Mouse (Mus musculus) yolk sac, embryonic 10.5 days (tissue): ENCODE results near the gene Cdk19.
"Not testable (repeated sequence)": the region's sequence is repeated elsewhere in the genome, so short reads cannot be mapped to it uniquely, and the experiment has no call there.

Experiments
- DNase-seq: peaks from one replicate; pipeline ENCODE4 v3.0.0-alpha.2; 2017; ENCODE audit warnings: low spot score

Gene Cdk19

DNA sequence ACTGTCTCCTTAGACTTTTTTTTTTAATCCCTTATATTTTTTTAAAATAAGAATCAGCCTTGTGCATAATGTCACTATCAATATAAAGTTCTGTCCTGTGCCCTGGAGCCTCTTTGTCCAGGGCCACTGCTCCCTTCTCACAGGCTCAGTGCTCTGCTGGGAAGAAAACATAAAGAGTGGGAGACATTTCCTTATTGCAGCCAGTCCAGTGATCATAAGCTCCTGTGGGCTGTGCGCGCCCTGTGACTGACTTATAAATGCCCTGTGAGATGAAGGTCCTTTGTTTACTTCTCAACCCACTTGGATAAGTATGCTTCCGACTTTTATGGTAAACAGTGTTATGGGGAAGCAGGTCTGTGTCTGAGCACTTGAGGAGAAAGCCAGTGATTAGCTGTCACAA is 142.2 kb downstream of the Cdk19 start:
- no peak for DNase-seq

DNA sequence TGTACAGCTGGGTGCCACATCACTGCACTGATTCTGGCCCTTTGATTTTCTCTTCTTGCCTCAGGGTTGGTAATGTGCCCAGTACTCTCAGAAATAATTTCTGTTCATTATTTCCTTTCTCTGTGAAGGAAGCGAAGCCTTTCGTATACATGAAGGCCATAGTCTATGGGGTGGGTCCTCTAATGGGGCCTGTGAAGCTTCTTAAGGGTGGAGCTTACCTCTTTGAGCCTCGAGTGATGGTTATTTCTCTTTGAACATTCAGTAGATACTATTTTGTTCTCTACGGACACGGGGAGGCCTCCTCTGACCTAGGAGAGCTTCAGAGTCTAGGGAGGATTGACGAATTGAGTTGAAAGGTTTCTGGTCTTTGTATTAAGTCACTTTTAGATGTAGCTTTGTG is 142.9 kb downstream of the Cdk19 start:
- no peak for DNase-seq

DNA sequence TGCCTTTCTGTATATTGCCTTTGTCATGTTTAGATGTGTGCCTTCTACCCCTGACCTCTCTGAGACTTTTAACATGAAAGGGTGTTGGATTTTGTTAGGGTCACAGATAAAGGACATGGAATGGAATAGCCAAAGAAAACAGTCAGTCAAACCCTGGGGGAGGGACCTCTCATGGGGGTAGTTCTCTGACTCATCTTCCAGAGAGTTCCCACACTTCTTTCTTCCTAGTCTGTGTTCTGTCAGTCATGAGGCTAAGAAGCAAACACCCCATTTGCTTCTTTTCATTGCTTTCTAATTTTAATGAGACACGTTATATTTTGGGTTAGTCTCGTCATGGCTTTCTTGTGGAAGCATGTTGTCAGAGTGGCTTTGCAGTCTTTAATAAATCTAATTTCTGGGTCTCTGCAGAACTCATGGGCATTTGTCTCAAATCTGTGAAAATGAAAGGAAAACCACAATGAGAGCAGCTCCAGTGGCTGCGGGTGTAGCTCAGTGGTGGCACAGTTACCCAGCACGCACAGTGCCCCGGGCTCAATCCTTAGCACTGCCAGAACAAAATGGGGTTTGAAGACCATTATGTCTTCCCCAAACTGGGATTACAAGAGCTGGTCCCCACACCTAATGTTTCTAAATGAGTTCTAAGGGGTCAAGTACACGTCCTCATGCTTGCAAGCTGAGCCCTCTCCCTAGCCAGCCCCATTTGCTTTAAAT is 149.9 kb downstream of the Cdk19 start:
- no peak for DNase-seq

DNA sequence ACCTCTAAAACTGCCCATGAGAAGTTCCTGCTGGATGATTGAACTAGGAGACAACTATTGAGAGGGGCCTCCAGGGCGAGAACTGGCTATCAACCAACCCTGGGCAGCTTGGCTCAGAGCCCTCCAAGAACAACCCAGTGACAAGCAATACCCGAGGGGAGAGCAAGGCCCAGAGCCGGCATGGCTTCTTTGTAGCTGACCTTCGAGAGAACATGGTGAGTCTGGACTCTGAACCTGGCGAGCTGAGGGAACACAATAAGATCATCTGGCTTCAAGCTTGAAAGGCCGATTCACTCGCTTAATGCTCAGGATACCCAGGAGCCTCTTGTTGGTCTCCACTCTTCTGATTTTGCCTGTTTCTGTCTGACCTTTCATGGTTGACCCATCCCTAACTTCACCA is 151.8 kb downstream of the Cdk19 start:
- no peak for DNase-seq

DNA sequence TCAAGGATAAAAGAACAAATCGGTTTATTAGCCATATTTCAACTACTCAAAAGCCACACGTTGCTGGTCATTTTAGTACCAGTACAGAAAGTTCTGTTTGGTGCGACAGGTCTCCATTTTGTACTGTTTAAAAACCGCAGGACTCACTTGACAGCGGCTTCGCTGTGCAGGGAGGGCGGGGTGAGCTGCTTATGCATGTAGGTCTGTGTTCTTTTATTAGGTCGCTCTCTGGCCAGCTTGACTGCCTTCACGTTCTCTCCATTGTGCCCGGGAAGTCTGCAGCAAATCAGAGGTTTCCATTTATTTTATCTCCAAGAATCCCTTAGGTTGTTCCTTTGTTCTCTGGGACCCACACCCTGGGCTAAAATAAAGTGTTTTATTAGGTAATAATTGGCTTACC is 152.4 kb downstream of the Cdk19 start:
- no peak for DNase-seq

DNA sequence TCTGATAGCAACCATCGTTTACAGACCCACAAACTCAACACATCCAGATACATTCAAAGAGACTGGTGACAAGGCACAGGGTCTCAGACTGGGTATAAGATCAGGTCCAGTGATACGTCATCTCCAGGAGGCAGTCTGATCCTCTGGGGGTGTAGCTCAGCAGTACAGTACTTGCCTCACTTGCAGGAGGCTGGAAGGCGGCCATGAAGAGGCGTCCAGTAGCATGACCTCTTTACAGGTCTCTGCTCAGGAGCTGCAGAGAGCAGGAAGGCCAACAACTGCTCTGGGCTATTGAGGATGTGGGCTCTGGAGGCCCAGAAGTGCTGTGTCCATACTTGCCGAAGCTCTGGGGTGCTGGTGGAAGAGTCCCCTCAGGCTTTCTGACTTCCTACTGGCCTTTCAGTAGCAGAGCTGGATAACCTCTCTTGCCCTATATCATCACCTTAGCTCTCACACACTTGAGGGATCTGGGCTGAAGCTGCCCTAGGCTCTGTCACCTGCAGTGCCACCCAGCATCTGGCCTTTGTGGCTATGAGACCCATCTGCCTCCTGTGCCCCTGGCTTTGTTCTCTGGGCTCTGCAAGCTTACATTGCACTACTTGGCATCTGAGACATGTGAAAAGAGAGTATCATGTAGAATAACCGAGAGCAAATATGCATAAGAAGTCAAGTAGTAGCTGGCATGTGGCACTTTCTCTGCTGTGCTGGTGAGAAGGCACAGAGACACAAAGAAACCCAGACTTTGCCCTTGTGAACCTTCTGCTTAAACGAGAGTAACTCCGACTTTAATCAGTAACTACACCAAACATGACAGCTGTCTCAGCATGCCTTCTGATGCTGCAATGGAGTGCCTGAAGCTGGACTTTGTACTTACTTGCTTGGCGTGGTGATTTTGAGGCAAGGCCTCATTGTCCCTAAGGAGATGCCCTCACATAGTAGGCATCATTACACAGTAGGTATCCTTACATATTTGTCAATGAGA is 155.1 kb downstream of the Cdk19 start:
- peak; percentile 76 for DNase-seq

DNA sequence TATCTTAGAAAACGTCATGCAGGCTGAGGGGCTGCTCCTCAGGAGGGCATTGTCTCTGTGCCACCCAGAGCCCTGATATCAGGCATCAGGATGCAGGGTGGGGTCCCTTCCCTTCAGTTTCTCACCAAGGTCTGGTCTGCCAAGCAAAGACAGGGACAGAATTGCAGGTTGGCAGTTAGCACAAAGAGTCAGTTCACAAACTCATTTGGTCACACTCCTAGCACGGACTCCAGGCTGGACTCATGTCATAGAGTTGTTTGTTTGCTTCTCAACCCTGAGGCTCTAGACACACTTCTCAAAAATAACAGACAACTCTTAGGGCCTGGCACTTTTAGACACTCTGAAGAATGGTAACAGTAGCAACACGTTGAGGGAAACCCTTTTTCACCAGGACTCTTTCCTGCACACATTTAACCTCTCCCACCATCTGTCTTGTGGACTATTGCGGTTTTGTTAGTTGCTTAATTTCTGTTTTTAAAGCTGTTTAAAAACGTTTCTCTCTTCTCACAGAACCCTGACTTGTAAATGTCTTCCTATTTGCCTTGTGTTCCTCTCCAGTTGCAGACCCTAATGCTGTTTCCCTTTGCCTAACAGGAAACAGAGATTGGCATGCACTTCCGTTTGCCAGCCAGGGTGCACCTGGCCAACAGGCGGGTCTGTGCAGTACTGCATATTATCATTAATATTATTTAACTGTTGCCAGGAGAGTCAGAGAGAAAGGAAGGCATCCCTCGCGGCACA is 158.1 kb downstream of the Cdk19 start:
- DNase-seq: no peak

DNA sequence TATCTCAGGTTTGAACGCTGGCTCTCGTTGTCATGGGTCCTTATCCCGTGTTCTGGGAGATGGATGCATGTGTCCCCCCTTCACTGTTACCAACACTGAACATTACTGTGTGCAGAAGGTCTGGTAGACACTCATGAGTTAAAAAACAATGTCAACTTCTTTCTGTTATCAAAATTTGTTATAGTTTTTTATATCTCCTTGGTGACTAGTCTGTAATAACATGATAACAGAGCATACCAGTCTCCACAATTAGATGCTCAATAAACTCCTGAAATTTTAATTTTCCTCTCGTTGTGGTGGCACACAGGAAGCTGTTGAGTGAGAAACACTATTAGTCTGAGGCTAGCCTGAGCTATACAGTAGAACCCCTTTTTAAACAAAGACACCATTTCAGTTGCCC is 159.1 kb downstream of the Cdk19 start:
- no peak for DNase-seq

DNA sequence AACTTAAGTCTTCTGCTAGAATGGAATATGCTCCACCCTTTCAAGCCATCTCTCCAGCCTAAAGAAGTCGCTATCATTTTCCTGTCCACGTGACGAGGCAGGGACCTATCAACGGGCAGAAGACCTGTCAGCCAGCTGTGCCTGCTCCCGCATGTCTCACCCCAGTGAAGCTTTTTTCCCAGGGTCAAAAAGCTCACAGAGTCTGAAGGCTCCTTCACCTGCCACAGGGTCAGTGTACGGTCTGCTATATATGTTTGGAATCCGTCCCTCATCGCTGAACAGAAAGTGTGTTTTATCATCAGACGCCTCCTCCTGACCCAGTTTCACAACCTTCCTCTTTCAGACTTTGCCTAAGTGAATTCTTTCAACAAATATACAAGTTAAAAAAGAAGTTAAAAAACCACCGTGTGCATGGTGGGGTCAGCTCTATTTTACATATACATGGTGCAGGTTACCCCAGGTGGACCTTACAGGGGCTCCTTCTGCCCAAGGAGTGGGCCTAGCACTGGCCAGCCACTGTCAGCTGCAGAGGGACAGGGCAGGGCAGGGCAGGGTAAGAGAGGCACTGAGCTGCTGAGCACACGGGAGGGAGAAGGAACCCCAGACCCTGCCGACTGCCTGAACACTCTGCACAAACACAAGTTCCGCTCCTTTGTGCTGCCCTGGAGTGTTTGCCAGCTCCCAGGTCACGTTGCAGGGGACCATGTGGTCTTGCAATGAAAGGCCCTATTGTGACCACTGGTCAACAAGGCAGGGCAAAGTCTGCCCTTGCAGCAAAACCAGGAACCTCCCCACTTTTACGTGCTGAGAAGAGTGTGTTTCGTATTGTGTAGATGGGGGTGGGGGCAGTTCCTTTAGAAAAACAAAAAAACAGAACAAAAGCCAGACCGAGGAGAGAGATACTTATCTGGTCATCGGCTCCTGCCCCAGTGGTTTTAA is 160.2 kb downstream of the Cdk19 start:
- DNase-seq: peak; percentile 86

DNA sequence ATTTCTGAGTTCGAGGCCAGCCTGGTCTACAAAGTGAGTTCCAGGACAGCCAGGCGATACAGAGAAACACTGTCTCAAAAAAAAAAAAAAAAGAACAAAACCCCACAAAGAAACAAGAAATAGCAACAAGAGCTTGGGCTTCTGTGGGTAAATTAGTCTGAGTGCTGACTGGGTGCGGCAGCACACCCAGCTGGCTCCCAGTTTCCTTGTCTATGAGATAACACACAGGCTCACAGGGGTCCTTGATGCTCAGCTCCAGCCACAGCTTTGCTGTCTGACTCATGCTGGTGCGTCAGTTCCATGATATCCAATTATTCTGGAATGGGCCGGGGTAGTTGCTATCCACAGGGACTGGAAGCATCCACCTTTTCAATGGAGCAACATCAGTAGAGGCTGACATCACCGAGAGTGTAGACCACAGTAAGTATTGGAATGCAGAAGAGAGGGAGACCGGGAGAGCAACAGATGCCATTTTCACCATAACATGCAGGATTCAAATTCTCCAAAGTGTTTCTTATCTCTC is 161.4 kb downstream of the Cdk19 start:
- DNase-seq: no peak

DNA sequence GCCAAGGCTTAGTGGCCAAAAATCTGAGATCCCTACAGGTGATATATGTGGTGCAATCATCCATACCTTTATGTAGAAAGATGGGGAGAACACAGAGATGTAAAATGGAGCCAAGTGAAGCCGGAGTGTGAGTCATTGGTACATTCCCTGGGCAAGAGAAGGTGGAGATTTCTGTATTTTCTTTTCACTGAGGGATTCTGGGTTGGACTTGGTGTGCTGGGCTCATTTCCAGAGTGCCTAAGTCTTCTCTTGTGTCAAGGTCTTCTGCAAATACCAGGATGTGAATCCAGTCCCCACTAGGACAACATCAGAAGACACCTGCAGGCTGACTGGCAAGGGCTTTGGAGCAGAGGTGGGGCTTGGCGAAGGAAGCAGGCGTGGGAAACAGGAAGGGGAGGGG is 163.4 kb downstream of the Cdk19 start:
- DNase-seq: no peak

DNA sequence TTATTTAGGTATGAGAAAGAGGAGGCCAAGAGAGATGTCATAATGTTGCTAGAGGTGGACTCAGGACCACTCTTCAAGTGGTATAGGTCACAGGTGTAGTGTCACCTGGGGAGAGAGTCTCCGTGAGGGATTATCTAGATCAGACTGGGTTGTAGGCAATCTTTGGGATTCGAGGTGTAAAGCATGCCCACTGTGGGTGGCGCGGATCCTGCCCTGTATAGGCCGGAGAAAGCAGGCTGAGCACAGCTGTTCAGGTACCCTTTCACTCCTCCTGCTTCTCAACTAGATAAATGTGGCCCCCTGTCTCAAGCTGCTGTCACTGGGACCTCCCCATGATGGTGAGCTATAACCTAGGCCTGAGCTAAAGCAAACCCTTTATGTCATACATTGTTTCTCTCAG is 171.0 kb downstream of the Cdk19 start:
- no peak for DNase-seq

DNA sequence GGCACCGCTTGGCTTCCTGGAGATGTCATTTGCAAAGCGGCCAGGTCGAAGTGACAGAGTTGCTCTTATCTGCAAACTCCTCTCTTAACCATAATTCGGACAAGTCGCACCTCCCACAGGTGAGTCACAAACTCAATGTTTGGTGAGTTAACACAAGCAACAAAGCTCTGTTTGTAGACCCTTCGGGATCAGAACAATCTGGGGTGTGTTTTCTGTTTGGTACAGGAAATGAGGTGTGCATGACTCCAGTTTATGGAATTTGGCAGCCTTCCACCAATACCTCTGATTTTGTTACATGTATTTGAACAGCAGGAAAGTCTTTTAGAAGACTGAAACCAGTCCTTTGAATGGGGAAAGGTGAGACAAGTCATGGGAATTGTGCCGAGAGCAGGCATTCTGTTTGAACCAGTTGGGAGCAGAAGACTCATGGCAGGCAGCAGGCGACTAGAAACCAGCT is 171.9 kb downstream of the Cdk19 start:
- no peak for DNase-seq

DNA sequence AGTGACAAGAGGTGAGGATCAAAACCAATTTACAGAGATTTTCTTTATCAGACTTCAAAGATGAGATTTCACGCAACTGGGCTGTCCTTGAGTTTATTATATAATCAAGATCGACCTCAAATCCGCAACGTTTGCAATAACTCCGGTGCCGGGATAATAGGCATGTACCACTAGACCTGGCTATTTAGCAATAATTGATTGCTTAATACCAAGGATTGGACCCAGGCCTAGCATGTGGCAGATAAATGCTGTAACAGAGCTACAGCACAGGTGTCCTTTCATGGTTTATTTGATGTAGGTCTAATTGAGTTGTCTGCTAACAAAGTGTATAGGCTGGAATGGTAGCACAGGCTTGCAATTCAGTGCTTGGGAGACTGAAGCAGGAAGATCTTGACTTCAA is 172.8 kb downstream of the Cdk19 start:
- DNase-seq: no peak

DNA sequence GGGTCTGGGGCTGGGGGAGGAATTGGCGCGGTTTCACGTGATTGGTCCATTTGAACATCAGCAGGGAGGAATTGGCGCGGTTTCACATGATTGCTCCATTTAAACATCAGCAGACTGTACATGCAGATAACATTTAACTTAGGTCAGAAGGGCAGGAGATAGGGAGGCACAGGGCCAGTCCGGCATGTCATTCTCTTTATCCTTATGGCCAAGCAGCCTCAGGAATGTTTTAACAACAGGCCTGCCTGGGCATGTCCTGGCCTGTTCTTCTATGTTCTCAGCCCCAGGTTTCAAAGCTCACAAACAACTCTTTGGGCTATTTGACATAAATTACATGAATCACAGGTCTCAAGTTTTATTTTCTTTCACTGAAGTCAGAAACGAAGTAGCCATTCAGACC is 173.6 kb downstream of the Cdk19 start:
- not testable (repeated sequence) for DNase-seq

DNA sequence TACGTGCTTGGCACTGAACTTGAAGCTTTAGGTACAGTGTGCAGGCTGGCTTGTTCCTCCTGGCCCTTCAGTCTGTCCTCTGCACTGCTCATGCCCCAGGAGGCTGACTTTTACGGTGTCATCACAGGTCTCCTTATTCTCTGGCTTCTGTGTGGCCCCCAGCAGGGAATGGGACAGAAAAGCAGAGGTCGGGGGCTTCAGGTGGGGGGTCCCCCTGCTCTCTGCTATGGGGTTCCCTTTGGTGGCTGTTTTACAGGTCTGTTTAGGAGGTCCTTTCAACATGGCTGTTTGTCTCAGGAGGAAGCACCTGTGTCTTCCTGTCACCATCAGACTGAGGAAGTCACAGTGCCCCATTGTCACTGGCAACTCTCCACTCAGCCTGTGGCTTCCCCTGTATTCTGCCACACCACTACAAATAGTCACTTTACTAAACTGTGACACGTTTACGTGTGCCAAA is 175.9 kb downstream of the Cdk19 start:
- DNase-seq: no peak

DNA sequence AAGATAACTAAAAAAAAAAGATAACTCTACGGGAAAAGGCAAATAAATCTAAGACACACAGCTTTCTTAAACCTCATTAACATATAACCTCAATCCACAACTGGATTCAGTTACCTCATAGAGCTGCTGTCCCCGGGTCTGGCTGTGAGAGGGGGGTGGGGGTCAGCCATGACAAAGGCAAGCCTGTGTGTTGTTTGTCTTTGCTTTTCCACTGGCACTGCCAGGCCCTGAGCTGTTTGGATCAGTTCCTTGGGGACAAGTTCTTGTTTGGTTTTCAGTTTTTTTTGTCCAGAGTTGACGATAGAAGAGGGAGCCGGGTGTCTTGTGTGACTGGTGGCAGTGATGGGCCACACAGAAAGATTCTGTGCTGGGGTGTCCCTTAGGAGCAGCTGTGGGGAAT is 177.1 kb downstream of the Cdk19 start:
- DNase-seq: no peak

DNA sequence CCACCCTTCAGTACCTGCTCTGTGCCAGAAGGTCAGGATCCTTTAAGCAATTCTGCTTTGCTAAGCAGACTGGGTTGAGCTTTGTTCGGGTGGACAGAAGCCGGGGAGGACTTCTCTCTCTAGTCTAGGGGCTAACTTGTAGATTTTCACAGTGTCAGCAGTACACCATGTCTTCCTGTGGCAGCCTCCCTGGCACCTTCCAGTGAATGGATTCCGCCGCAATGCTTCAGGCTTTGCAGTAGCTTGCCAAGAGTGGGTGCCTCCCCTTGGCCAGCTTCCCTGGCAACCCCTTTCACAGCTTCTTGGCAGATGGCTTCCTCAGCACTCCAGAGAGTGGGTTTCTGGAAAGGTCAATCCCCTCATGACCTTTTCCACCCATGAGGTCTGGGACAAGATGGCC is 180.2 kb downstream of the Cdk19 start:
- no peak for DNase-seq

DNA sequence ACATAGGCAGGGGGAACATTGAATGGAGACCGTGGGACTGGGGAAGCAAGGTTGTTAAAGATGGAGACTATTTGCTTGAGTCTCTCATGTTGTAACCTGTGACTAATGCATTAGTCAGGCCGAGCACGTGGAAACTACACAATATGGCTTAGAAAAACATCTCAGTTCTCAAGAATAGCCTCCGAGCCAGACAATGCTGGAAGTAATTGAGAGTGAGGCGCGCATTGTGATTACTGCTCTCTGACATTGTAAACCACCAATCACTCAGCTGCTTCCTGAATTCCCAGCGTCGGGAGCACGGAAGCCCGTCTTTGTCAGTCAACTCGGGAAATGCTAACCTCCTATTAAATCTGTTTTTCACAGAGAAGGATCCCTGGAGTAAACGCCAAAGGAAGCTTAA is 182.2 kb downstream of the Cdk19 start:
- no peak for DNase-seq

DNA sequence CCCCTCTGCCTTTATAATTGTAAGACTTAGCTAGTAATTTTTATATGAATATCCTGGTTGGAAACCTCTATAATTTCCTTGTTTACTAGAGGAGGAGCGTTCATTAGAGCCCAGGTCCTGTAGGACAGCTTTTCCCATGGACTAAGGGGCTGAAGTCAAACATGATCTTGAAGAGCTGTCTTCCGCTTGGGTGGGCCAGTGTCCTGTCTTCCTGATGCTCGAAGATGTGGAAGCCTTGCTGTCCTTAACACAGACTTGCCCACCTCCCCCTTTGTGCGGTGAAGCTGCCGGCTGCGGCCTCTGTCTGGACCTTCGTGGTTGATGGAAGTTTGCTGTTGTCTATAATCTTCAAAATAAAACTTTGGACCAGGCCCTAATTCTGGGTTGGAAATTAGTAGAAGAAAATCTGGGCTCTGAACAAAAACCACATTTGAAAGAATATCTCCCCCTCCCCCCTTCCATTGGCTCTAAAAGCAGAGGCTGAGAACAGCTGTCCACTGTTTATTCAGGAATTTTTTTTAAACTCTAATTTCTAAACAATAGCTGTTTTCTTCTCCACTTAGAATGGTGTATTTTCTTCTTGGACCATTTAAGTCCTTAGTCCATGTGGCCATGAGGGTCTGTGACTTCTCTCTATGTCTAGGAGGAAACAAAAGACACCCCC is 184.1 kb downstream of the Cdk19 start:
- no peak for DNase-seq
